Mouse (Mus musculus): ENCODE measurements at regions not wholly inside any gene's neighbourhood (a gene's known extent, or its start where the extent isn't known, plus 50 kb on each side); places are given as distances from the start of the nearest gene placed in this dataset.

DNA sequence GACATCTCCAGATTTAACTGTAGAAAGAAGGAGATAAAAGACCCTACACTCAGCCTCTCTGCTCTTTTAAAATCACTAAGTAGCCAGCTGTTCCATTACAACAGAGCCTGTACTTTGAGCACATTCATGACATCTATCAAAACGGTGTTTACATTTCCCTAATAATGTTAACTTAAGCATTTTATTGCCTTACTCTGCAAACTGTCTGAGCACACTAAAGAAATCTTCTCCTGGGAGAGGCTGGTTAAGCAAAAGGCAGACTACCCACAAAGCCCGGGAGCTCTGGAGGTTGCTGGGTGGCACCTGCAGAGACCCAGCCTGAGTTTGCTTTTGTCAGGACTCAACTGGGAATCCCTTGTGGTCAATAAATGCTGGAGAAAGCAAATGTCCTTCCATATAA is 567.5 kb upstream of the Negr1 start:
- DNase-seq: no peak

GRCm38 (mm10) chr3:156017676-156018230 is 543.8 kb upstream of the Negr1 start:
- DNase-seq: no peak

- no peak for DNase-seq
These were observed 532.9 kb upstream of the Negr1 start for GRCm38 (mm10) chr3:156028602-156029188.

DNA sequence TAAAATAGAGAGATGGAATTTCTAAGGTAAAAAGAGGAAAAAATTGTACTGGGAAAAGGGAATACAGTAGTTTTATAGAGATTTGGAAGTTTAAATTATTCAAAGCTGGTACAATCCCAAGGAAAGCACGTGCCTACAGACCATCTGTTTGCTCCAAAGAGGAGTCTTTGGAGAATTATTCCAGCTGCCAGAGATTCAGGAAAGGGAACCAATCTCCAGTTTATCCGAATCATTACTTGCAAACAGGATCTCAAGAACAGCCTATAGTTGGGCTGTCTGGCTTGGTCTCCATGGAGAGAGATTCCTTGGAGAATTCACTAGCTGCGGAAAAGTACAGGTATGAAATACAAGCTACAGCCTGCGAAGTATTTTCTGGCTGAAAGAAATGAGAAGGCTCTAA is 491.3 kb upstream of the Negr1 start:
- no peak for DNase-seq

GRCm38 (mm10) chr3:156082268-156082667 is 479.3 kb upstream of the Negr1 start:
- peak; percentile 7 for DNase-seq

DNA sequence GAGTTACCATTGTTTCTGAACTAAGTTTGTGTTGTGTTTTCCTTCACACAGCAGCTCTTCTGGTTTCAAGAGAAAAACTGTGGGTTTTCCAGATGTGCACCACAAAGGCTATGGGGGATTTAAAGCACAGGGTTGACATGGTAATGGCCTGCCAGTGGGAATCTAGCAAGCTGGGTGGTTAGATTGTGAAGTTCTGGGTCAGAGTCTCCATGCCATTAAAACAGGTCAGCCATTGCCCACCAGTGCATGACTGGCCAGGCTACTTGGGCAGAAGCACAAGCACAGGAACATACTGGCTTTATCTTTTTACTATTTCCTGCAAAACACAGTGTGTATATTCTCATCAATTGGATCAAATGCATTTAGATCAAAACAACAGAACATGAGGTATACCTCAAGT is 467.9 kb upstream of the Negr1 start:
- no peak for DNase-seq

DNA sequence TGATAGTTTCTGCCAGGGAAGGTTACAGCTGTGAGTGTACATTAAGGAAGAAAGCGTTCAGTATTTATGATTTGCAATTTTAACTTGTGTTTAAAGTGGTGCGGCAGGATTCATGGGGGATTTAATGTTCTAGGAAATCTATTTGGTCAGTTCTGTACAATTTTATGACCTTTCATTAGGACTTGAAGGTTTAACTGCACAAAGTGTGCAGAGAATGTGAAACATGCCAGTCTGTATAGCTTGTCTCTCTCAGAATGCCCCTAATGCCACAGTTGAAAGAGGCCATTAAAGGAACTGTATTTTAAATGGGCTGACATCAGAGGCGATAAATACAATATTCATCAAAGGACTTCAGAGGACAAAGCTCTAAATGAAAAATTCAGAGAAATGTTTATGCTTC is 466.6 kb upstream of the Negr1 start:
- no peak for DNase-seq

GRCm38 (mm10) chr3:156105788-156106187 is 455.8 kb upstream of the Negr1 start:
- DNase-seq: no peak

- no peak for DNase-seq
These were observed 441.3 kb upstream of the Negr1 start for GRCm38 (mm10) chr3:156120341-156120740.

GRCm38 (mm10) chr3:156131598-156131997 is 430.0 kb upstream of the Negr1 start:
- no peak for DNase-seq

- DNase-seq: no peak
These were observed 420.2 kb upstream of the Negr1 start for GRCm38 (mm10) chr3:156141355-156141754.

GRCm38 (mm10) chr3:156149322-156149721 is 412.3 kb upstream of the Negr1 start:
- no peak for DNase-seq

DNA sequence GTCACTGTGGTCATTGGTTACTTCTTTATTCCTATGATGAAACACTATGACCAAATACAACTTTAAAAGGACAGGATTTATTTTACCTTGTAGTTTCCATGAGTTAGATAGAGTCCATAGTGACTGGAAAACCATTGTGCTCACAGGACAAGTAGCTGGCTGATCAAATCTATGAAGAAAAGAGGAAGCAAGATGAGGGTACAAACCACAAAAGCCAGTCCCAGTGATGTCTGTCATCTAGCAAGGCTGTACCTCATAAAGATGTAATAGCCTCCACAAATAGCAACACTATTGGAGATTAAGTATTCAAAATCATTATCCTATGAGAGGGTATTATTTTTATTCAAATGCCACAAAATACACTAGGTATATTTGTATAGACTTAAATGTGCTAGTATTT is 391.5 kb upstream of the Negr1 start:
- no peak for DNase-seq

DNA sequence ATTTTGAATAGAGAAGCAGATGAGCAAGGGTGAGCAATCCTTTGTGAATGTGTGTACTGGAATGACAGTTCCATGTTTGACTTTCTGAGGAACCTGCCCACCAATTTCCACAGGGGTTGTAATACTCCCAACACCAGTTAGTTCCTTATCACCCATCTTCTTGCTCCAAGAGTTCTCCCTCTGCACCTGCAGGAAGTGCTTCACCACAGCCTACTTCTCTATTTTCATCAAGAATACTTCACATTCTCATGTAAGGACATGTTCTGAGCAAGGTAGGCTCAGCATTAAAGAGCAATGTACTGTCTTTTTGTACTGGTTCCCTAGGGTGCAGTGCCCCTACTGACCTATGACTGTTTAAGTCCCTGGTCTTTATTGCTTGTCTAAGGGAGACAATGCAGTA is 362.9 kb upstream of the Negr1 start:
- no peak for DNase-seq

DNA sequence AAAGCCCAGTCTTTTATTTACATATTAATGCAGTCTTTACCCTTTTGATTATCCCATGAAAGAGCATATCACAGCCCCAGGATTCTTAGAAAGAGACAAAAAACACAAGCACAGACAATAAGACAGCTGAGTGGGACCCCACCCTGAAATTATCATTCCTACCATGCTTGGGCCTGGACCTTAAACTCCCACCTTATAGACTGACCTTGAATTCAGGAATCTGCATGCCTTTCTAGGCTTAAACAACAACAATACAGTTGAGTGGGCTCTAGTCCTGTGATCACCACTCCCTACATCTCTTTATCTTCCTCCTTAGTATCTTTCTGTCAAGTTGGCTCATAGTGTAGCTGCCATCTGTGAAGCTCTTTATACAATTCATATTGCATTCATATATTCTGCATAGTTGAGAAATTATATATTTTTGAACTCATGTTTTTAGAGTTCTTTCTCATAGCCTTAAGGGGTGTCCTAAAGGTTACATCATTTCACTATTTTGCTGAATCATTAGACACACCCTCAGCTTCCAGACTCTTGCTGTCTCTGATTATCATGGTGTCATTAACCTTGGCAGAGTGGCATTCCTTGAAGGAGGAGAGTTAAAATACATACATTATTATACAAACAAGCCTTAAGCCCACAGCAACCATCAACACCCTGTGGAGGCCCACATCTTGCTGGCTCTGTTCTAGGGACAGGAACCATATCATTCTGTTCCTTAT is 361.7 kb upstream of the Negr1 start:
- DNase-seq: no peak

GRCm38 (mm10) chr3:156205246-156205645 is 356.3 kb upstream of the Negr1 start:
- no peak for DNase-seq

- no peak for DNase-seq
These were observed 353.2 kb upstream of the Negr1 start for GRCm38 (mm10) chr3:156208420-156208819.

- DNase-seq: no peak
These were observed 350.8 kb upstream of the Negr1 start for GRCm38 (mm10) chr3:156210827-156211226.

DNA sequence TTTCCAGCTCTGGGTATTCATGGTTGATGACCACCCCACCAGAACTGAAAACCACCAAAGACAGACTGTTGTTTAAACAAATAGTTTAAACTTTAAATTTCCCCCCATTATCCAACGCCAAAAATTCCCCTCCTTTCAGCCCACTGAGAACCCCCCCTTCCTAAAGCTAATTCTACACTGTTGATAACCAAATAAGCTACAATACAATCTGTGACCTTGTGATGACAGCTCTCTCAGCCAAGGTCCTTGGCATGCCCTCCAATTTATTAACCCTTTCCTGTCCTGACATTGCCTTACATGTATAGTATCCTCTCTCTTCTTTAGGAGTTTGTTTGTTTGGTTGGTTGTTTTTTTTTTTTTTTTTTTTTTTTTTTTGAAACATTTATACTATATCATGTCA is 346.8 kb upstream of the Negr1 start:
- DNase-seq: no peak

DNA sequence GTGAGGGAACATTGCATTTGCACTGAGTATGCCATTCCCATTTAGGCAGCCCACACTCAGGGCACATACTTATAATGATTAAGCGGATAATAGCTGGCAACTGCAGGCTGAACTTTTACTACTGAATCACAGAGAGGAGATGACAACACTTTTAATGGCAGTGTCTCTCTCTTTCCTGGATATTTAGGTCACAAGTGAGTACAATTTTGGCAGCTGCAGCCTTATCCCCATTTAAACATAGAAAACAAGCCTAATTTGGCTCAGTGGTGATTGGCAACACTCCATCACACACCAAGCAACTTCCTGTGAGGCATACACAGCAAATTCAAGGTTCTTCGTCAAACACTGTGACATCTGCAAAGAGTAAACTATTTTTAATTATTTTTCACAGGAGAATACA is 329.5 kb upstream of the Negr1 start:
- DNase-seq: peak; percentile 11

DNA sequence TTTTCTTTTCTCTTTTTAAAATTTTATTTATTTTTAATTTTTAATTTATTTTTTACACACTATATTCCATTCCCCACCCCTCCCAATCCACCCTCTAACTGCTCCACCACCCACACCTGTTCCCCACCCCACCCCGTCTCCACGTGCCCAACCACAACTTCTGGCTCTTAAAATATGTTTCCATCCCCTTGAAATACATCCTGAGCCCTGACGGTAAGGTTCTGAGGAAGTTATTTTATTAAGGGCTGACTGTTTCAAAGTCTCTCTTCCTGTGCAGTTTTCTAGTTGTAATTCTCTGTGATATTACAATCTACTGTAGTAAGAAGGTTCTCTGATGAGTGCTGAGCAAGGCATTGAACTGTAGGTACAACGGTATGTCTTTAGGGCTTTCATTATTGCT is 325.6 kb upstream of the Negr1 start:
- DNase-seq: no peak

DNA sequence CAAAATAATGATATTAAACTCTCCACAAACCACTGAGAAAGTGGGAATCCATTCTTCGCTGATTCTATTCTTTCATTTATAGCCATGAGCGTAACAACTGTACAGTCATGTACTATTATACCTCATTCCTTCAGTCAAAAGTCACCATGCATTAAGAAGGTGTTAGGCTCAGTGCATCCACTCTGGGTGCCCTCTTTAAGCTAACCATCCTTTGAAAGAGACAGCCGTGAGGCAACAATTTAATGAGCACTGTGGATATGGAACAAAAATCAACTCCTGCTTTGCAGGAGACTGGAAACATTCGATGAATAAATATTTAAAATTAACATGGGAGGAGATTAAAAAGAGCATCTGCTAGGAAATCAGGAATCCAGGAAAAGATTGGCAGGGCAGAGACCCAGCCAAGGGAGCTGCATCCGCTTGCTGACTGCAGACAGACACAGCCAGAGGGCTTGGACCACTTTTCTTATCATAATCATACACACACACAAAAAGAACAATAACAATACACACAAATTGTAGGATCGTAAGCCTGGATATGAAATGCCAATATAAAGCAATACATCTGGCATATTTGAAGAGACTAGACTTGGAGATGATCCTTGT is 309.2 kb upstream of the Negr1 start:
- DNase-seq: no peak

DNA sequence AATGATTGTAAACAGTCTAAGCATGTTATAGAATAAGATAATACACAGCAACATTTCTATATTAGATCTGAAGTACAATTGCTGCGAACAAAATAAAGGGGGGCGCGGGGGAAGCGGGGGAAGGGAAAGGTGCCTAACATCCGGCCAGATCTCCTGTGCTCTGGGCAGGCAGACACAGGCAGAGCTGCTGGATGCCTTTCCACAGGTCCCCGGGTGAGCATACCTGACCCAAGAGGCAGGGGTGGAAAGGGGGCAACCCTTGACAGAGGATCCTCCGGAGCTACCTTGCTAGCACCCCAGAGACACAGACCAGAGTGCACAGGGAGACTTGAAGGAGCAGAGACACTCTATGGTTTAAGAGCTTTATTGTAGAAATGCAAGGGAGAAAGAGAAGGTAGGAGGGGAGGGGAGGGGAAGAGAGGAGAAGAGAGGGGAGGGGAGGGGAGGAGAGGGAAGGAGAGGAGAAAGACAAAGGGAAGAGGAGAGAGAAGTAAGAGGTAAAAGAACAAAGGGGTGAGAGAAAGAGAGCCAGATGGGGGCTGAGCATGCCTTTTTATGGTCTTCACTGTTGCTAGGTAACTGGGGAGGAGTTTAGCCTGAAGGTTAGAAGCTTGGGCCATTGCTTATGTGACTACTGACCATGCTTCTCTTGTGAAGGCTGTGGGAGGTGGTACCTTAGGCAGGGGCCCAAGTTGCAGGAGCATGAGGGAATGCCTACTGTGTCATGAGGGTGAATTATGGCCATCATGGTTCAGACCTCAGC is 308.2 kb upstream of the Negr1 start:
- no peak for DNase-seq

DNA sequence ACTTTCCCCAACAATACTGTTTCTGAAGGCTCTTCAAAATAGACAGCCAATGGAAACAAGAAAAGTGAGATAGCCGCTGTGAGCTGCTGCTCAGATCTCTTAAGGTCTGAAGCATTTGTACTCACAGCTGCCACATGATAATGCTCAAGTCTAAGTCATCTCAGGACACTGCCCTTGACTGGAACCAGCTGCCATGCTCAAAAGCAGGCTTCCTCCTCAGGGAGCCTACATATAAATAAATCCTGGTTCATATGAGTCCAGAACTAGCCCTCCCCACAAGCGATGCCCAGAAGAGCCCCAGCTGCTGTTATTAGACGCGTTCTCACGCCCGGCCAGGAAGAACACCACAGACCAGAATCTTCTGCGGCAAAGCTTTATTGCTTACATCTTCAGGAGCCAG is 304.9 kb upstream of the Negr1 start:
- DNase-seq: no peak
